Mouse (Mus musculus): ENCODE measurements at regions not wholly inside any gene's neighbourhood (a gene's known extent, or its start where the extent isn't known, plus 50 kb on each side); places are given as distances from the start of the nearest gene placed in this dataset.

DNA sequence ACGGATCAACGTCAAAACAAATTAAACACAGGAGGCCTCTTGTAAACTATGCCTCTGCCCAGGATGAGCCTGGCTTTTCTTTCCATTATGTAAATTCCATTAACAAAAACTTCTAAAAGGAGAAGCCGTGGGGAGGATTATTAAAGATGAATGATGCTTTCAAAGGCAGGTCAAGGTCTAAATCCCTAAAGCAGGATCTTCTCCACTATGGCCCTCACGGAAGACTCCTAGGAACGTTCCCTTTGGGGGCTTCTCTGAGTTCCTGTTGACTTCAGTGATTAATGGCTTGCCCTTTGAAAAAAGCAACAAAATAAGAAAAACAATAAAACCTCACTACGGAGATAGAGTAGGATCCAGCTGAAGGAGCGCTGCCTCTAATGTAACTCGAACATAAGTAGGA, 96.9 kb upstream of the Arl4c start:
- TF ChIP-seq CTCF (IDR thresholded peaks at IDR 0.05; ENCODE audit: low read depth, low read length) (no peak), POLR2A (IDR thresholded peaks at IDR 0.05; ENCODE audit: borderline replicate concordance, low read depth, low read length) (no peak)

All from bone marrow macrophage, adult 2 months (primary cell).